Mouse (Mus musculus): ENCODE data around the gene Rbm45.
A peak's percentile ranks its signal among the peaks of the same experiment; 100 is the strongest.

Gene Rbm45

DNA sequence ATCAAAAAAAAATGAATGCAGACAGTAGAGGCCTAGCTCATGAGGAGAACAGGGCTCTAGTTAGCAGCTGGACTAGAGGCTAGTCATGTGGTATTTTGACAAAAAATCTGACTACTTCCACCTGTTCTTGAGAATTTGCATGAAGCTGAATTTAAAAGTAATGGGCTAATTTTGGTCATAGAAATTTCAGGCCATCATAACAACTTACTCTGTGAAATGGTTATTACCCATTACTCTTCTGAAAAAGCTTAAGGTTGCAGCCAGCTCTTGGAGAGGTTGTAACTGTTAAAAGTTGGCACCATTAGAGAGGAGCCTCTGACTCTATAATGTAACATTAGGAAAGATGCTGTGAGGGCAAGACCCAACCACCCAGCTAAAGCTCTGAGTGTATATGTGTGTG lies 16.7 kb downstream of the Rbm45 start:
- DNase-seq, result no peak

DNA sequence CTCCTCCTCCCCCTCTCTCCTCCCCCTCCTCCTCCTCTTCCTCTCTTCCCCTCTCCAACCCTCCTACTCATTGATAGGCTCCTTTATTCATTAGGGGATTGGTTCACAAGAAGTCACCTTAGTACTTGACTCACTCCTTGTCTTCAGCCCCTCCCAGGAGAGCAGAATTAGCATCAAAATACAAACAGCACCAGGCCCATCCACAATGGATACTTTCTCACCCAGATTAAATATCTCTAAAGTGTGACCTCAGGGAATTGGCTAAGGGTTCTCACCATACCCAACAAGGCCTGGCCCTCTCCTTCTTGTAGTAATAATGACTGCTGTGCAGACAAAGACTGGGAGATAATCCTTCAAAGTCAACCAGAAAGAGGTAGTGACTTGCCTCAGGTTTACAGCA lies 30.4 kb downstream of the Rbm45 start:
- DNase-seq, result no peak

DNA sequence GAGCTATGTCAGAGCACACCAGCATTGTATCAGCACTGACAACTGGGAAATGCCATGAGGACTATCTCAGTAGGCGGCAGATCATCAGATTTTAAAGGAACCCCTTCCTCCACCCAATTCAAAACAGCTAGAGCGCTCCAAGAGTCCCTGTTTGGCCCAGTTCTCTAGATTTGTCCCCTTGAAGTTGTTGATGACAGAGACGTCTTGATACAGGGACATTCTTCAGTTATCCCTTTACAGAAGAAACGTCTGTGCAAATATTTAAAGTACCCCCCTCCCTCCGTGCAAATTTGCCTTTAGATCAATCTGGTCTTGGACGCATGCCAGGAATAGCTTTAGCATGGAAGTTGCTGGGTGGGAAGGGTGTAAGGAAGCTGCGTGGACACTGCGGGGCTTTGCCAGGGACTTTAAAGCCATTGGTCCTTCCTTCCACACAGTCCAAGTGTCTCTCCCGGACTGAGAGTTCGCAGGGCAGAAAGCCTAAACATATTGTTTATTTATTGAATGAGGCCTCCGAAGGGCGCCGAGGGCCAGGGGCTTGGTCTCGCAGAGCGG lies 35.9 kb downstream of the Rbm45 start:
- peak in 1 of 2 experiments; percentile 16 for DNase-seq

GRCm38 (mm10) chr2:76406151-76406936 lies 36.6 kb downstream of the Rbm45 start, which contains the start of gene Osbpl6:
Osbpl6 (plus strand) TSS chr2:76406508.
- DNase-seq, result peak; percentile 69 to 76

- peak; percentile 51 to 54 for DNase-seq
Measured at GRCm38 (mm10) chr2:76406937-76407441, 37.2 kb downstream of the Rbm45 start.

GRCm38 (mm10) chr2:76409526-76409925 lies 39.7 kb downstream of the Rbm45 start:
- DNase-seq, result peak; percentile 32 to 36

DNA sequence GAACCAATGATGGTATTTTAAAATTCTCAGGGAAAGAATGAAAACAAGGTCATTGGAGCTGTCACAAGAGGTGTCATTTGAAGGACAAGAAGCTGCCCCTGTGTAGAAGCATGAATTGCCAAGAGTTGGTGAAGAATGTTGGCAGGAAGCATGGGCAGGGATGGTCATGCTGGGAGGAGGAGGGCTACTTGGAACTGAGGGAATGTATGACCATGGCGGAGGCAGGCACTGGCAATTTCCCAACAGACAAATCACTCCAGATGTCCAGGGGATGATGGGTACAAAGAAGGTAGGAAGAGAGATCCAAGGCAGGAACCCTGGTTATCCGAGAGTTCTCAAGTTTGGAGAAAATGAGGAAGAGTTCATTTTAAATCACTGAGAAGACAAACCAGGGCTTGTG lies 40.2 kb downstream of the Rbm45 start:
- DNase-seq, result no peak

DNA sequence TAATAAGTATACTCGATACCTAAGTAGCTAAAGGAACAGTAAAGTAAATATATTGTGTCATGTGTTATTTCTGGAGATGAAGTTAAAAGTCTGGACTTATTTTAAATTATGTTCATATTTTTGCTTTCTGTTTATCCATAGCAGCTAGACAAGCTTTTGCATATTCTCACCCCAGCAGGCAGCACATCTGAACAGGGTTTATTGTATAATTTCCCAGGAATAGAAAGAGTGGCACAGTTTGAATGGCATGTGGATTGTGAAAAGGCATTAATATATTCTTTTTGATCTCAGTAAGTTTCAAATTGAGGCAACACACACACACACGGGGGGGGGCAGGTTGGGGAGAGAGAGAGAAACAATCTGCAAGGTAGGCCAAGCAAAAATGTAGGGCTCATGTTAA lies 43.1 kb downstream of the Rbm45 start:
- no peak for DNase-seq

DNA sequence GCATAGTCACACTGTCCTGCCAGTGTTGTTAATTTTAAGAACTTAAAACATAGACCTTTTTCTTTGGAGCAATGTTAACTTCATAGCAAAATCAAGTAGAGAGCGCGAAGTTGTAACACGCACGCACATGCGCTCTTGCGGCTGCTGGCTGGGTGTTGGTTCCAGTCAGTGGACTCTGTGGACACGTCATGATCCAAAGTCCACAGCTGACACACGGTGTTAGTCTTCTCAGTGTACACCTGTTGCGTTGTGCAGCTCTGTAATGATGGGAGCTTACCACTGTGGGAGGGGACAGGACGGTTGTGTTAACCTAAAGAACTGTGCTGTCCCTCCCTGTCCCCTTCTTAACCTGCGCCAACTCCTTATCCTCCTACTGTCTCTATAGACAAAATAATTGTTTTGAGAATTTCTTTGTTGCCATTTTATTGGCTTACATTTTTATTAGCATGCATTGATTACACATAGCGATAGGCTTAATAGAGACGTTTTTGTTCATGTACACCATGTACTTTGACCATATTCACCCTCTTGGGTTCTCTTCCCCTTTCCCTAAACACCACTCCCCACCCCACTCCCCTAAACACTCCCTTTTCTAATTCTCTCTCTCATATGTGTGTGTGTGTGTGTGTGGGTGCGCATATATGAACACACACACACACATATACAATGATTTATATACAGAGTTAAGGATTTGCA lies 47.8 kb downstream of the Rbm45 start:
- no peak for DNase-seq

GRCm38 (mm10) chr2:76418142-76418518 lies 48.3 kb downstream of the Rbm45 start:
- DNase-seq, result no peak

DNA sequence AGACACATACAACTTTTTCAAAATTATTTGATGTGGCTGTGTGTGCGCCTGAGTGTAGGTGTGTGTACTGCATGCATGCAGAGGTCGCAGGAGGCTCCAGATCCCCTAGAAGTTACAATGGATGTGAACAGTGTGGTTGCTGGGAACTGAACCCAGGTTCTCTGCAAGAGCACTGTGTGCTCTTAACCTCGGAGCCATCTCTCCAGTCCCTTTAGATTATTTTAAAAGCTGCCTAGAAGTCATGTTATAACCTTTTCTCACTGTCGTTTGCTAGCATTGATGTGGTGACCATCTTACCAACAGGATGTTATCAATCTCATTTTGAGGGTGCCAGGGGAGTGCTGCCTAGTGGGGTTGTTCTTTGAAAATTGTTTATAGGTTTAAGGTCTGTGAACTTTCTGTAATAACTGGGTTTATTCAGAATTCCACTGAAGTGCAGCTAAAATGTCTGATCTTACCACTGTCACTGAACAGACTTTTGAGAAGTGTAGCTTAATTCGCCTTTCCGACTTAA lies 51.7 kb downstream of the Rbm45 start:
- DNase-seq, result no peak

- DNase-seq, result no peak
Measured at GRCm38 (mm10) chr2:76426816-76427215, 57.0 kb downstream of the Rbm45 start.

GRCm38 (mm10) chr2:76429318-76429717 lies 59.5 kb downstream of the Rbm45 start:
- no peak for DNase-seq

DNA sequence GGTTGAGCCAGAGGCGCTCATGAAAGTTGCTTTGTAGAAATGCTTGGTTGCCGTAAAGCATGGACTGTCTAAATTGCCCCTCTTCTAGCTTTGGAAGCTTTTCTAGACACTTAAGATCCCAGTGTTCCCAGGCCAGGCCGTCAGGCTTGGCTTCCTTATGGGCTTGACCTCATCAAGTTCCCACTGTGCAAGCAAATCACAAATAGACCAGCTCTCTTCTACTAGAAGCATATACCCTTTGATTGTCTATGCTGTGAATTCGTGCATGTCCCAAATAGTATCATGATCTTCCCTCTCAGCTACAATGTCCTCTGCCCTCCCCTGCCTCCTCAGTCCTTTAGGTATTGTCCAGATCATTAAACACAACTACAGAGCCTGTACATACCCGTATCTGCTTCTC lies 60.1 kb downstream of the Rbm45 start:
- DNase-seq, result no peak

DNA sequence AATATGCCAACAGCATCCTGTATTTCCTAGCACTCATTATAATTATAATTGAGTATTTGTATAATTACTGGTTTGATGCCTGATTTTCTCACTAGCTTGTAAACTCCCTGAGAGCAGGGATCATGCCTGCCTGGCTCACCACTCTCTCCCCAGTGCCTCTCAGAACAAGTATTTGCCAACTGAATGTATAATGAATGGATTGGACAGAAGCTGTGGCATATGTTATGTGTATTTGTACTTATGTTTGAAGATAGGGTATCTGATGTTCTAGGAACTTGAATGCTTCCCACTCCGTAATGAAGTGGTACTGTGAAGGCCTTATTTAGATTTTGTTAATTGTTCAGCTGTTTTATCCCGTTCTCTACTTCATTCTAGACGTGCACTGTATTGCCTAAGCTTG lies 60.8 kb downstream of the Rbm45 start:
- DNase-seq, result no peak

Measured in lung, adult 18-20 months (tissue).